Mouse (Mus musculus) heart, adult 2 months (tissue): ENCODE data around the gene Crtam. TPM values are rescaled to one million over a fixed set of nuclear protein-coding genes. Genes with fewer than 3 reads are reported as not detected.

ENCODE experiments used
- DNase-seq, 2 experiments: peaks; one replicate each; pipeline ENCODE4 v3.0.0; 2021
- H3K27ac ChIP-seq: fragments of 200-600 bp; 2 replicates; pipeline ENCODE4 v1.8.1; 2022
- H3K27me3 ChIP-seq: fragments of 200-500 bp; 2 replicates; pipeline ENCODE4 v1.6.1; 2012; ENCODE audit warnings: mild to moderate bottlenecking, low read length, inconsistent platforms, mixed read lengths; ENCODE audit not compliant: control insufficient read depth, insufficient read depth
- H3K36me3 ChIP-seq: fragments of 200-500 bp; 2 replicates; pipeline ENCODE4 v1.6.1; 2012; ENCODE audit warnings: low read length, inconsistent platforms; ENCODE audit not compliant: control insufficient read depth, insufficient read depth
- H3K4me1 ChIP-seq: fragments of 200-500 bp; 2 replicates; pipeline ENCODE4 v1.6.1; 2011; ENCODE audit warnings: low read length; ENCODE audit not compliant: control insufficient read depth, insufficient read depth
- H3K4me3 ChIP-seq: fragments of 200-600 bp; 2 replicates; pipeline ENCODE4 v1.8.1; 2022
- H3K79me2 ChIP-seq: fragments of 200-500 bp; replicated peaks from 2 replicates; pipeline ENCODE4 v1.6.1; 2012; ENCODE audit warnings: mild to moderate bottlenecking, inconsistent platforms, low read length, moderate library complexity, mixed read lengths; ENCODE audit not compliant: control insufficient read depth, insufficient read depth
- H3K9ac ChIP-seq: fragments of 200-500 bp; 2 replicates; pipeline ENCODE4 v1.6.1; 2012; ENCODE audit warnings: low read depth, mild to moderate bottlenecking, control low read depth, inconsistent platforms, low read length, mixed read lengths
- CTCF ChIP-seq: fragments of 200-600 bp; IDR thresholded peaks from 2 replicates; pipeline ENCODE4 v1.8.1; 2022; ENCODE audit warnings: antibody characterized with exemption, mild to moderate bottlenecking, moderate library complexity
- EP300 ChIP-seq: fragments of 200-500 bp; IDR thresholded peaks from 2 replicates; pipeline ENCODE4 v1.6.1; 2011; ENCODE audit warnings: low read depth, low read length, control low read depth; ENCODE audit not compliant: insufficient read depth
- POLR2A ChIP-seq: fragments of 200-500 bp; IDR thresholded peaks from 2 replicates; pipeline ENCODE4 v1.6.1; 2011; ENCODE audit warnings: mild to moderate bottlenecking, low read depth, low read length, control low read depth; ENCODE audit not compliant: insufficient read depth
- WGBS: fragments of 180-500 bp; shearing (Covaris S2); methylation state at CpG from one replicate; pipeline ENCODE4 v1.1.7; 2018; 5-methylcytosine and 5-hydroxymethylcytosine counted together
- intact Hi-C: fragments of 180-260 bp; cut with DNase I; formaldehyde crosslinking; loops from one replicate; pipeline ENCODE4 v1.15.1; 2025
- polyA plus RNA-seq: library from polyadenylated mRNA; depleted of rRNA; stranded (reverse); fragments of >200 nt; gene quantifications from 2 replicates; pipeline ENCODE4 v1.2.3, GENCODE M21; 2012
- total RNA-seq, 2 experiments: library from RNA; stranded (reverse); gene quantifications; 2 replicates each; pipeline ENCODE4 v1.2.3; 2021

The Crtam gene
- total and polyA plus RNA-seq, 3 experiments, result 0.12 TPM; not detected in 2

DNA sequence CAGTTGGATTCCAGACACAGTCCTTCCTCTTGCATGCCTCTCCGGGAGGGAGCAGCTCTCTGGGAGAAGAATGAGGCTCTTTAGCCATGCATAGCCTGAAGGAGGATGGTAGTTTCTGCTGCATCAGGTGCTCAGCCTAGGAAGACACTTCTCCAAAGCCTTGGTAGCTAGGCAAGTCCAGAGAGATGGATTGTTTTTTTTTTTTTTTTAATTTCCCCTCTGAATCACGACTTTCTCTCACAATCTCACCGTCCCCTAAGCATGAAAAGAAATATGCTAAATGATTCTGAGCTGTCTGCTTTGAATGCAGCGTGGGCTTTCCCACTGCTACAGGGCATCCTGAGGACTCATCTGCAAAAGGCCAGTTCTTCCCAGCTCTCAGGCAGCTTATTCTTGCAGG lies 10.1 kb upstream of the Crtam start:
- intact Hi-C loops, result no loop called here
- WGBS, result 72% methylated on average over 4 of the region's 4 CpGs

GRCm38 (mm10) chr9:41012456-41012855 lies 8.0 kb upstream of the Crtam start:
- Histone ChIP-seq H3K4me1 (no peaks in the 10 kb centered on the region), H3K9ac (no peak overlapping the region), H3K79me2 (no peaks in the 10 kb centered on the region), H3K4me3 (no peak overlapping the region), H3K36me3 (no peaks in the 10 kb centered on the region), H3K27ac (no peak overlapping the region), H3K27me3 (no peaks in the 10 kb centered on the region)
- TF ChIP-seq EP300, result no peak
- TF ChIP-seq POLR2A, result no peak
- TF ChIP-seq CTCF, result no peak
- intact Hi-C loops, result no loop called here
- DNase-seq, result no peak
- whole genome bisulfite sequencing, result 94% methylated on average over 5 of the region's 5 CpGs

More for the DNA sequence above, 10.1 kb upstream of the Crtam start:
- DNase-seq, result no peak
- Histone ChIP-seq H3K4me3 (no peak overlapping the region), H3K79me2 (no peaks in the 10 kb centered on the region), H3K4me1 (no peaks in the 10 kb centered on the region), H3K27ac (no peak overlapping the region), H3K27me3 (no peaks in the 10 kb centered on the region), H3K9ac (no peak overlapping the region), H3K36me3 (no peaks in the 10 kb centered on the region)
- TF ChIP-seq POLR2A, result no peak
- no peak for TF ChIP-seq EP300
- TF ChIP-seq CTCF, result no peak

- intact Hi-C loops, result no loop called here
- WGBS, result 89% methylated on average over 13 of the region's 13 CpGs
Measured at GRCm38 (mm10) chr9:41011512-41012436, 7.3 kb upstream of the Crtam start.

DNA sequence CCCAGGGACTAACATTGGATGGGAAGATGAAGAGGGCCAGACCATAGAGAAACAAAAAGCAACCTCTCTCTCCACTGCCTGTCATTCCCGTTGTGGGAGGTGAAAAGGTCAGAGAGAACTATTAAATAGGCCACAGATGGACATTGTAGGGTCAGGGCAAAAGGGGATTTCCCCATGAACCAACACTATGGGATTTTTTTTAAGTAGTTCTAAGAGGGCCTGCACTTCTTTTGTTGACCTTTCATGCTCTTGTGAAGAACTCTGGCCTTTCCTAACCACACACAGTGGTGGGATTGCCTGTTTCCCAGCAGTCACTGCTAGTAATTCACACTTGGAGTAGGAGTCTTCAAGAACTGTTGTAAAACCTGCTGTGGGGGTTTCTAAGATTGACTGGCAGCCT lies 3.4 kb upstream of the Crtam start:
- Histone ChIP-seq H3K36me3 (no peaks in the 10 kb centered on the region), H3K79me2 (no peaks in the 10 kb centered on the region), H3K4me3 (no peak overlapping the region), H3K9ac (no peak overlapping the region), H3K27ac (no peak overlapping the region), H3K27me3 (no peaks in the 10 kb centered on the region), H3K4me1 (no peaks in the 10 kb centered on the region)
- no peak for DNase-seq
- TF ChIP-seq CTCF, result no peak
- TF ChIP-seq POLR2A, result no peak
- no peak for TF ChIP-seq EP300
- intact Hi-C loops, result no loop called here
- 63% methylated on average over 1 of the region's 1 CpGs for WGBS

More at GRCm38 (mm10) chr9:41011512-41012436, 7.3 kb upstream of the Crtam start:
- no peak for DNase-seq
- Histone ChIP-seq H3K36me3 (no peaks in the 10 kb centered on the region), H3K4me3 (no peak overlapping the region), H3K79me2 (no peaks in the 10 kb centered on the region), H3K27ac (no peak overlapping the region), H3K4me1 (no peaks in the 10 kb centered on the region), H3K27me3 (no peaks in the 10 kb centered on the region), H3K9ac (no peak overlapping the region)
- TF ChIP-seq EP300, result no peak
- no peak for TF ChIP-seq POLR2A
- TF ChIP-seq CTCF, result no peak

GRCm38 (mm10) chr9:40997116-40997779 lies 7.2 kb downstream of the Crtam start:
- H3K27ac ChIP-seq, result no peak overlapping the region
- 78% methylated on average over 7 of the region's 7 CpGs for WGBS
- H3K4me3 ChIP-seq, result no peak overlapping the region
- DNase-seq, result no peak
- no peak overlapping the region for H3K9ac ChIP-seq
- intact Hi-C loops, result no loop called here
- no peak for TF ChIP-seq EP300
- TF ChIP-seq CTCF, result no peak
- TF ChIP-seq POLR2A, result no peak
- no peaks in the 10 kb centered on the region for H3K36me3 ChIP-seq
- no peaks in the 10 kb centered on the region for H3K27me3 ChIP-seq
- H3K4me1 ChIP-seq, result no peaks in the 10 kb centered on the region
- H3K79me2 ChIP-seq, result no peaks in the 10 kb centered on the region

DNA sequence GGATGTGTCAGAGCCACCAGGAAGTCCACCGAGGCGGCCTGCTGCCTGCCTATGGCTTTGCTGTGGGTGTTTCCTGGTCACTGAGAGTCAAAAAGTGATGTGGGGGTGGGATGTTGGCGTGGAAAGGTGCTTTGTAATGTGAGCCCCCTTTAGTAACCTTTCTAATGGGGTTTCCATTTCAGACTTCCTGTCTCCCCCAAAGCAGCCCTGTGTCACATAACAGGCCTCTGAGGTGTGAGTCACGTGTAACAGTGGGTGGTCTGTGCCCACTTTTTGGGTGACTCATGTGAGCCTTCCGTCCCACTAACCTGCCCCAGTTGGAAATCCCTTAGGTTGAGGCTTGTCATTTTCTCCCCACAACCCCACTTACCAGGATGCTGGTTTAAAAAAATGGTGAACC lies 10.4 kb downstream of the Crtam start:
- H3K9ac ChIP-seq, result no peak overlapping the region
- WGBS, result 68% methylated on average over 5 of the region's 5 CpGs
- intact Hi-C loops, result loop anchor here (5.0 kb wide), 1 partner anchor 48 kb away; no protein-coding TSS in a partner anchor
- H3K4me3 ChIP-seq, result no peak overlapping the region
- H3K27ac ChIP-seq, result no peak overlapping the region
- H3K36me3 ChIP-seq, result no peaks in the 10 kb centered on the region
- H3K27me3 ChIP-seq, result no peaks in the 10 kb centered on the region
- H3K79me2 ChIP-seq, result no peaks in the 10 kb centered on the region
- TF ChIP-seq CTCF (no peak), EP300 (no peak), POLR2A (no peak)
- DNase-seq, result no peak
- H3K4me1 ChIP-seq, result no peaks in the 10 kb centered on the region
